Mouse (Mus musculus): Measurements from ENCODE around the gene Gm49366. TPM values are rescaled to one million over a fixed set of nuclear protein-coding genes. Genes with fewer than 3 reads are reported as not detected.
A peak's percentile ranks its signal among the peaks of the same experiment; 100 is the strongest.
"Not testable (repeated sequence)": the region's sequence is repeated elsewhere in the genome, so short reads cannot be mapped to it uniquely, and the experiment has no call there.

Gm49366 gene
- polyA plus RNA-seq, 1 experiment from 2014 or later: not detected

DNA sequence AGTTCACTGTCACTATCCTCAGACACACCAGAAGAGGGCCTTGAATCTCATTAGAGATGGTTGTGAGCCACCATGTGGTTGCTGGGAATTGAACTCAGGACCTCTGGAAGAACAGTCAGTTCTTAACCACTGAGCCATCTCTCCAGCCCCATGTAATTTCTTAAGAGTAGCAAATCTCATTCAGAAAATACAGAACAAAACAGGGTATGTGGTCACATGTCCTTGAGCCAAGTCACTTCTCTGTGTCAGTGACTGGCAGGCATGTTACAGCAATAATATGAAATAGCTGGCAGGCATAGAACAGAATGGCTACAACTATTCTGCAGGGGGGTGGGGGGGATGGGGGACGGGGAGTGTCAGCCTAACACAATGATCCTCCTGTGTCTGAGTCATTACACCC is 61.3 kb downstream of the Gm49366 start:
- Histone ChIP-seq H3K9ac (ENCODE audit: low read length) (no peak overlapping the region; the same call in 1 of the 2 replicates), H3K27me3 (ENCODE audit: control insufficient read depth, insufficient read depth, low read length) (no peaks in the 10 kb centered on the region), H3K9me3 (ENCODE audit: control insufficient read depth, low read length) (no peaks in the 10 kb centered on the region), H3K4me1 (replicated peaks; ENCODE audit: control insufficient read depth, insufficient read depth) (no peaks in the 10 kb centered on the region), H3K4me2 (replicated peaks; ENCODE audit: low read depth) (peak overlapping the region; percentile 64; the same call in 1 of the 2 replicates), H3K27ac (replicated peaks) (no peak overlapping the region), H3K4me3 (ENCODE audit: low read depth, low read length) (no peak overlapping the region), H3K36me3 (ENCODE audit: control insufficient read depth, insufficient read depth, low read length) (no peaks in the 10 kb centered on the region)
- ATAC-seq (ENCODE audit: low FRiP score, low TSS enrichment) (no peak), DNase-seq (ENCODE audit: low spot score) (no peak)
- TF ChIP-seq CTCF (IDR thresholded peaks at IDR 0.05; ENCODE audit: low read depth) (no peak), EP300 (optimal IDR thresholded peaks at IDR 0.05) (no peak)
- WGBS: 50% methylated on average over 1 of the region's 1 CpGs

DNA sequence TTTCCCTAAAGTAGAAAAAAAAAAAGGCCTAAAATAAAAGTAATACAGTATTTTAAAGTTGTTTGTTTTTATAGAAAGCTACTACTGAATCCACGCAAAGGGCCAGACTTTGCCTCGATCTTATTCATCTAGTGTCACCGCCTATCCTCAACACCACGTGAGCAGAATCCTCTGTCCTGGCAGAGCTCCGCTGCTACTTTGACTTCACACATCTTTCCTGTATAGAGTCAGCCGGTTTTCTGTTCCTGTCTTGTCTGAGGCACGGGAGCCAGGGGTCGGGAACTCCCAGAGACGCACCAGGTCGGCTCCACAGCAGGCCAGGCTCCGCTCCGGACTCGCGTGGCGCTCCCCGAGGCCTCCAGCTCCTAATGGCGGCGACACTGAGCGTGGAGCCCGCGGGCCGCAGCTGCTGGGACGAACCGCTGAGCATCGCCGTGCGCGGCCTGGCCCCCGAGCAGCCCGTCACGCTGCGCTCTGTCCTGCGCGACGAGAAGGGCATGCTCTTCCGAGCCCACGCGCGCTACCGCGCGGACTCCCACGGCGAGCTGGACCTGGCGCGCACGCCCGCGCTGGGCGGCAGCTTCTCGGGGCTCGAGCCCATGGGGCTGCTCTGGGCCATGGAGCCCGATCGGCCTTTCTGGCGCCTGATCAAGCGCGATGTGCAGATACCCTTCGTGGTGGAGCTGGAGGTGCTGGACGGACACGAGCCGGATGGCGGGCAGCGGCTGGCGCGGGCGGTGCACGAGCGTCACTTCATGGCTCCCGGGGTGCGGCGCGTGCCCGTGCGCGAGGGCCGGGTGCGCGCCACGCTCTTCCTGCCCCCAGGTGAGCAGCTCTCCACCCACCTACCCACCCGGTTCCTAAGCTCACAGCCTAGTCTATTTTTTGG is 62.1 kb downstream of the Gm49366 start, which contains the start of gene Acot6:
Gene Acot6 (plus strand): TSS at position 51 of the 889 bp plus-strand sequence.
- peak within 1 kb of the TSS; percentile 52 for H3K4me3 ChIP-seq (ENCODE audit: low read depth, low read length)
- H3K36me3 ChIP-seq (ENCODE audit: control insufficient read depth, insufficient read depth, low read length); H3K4me1 ChIP-seq (replicated peaks; ENCODE audit: control insufficient read depth, insufficient read depth); H3K9me3 ChIP-seq (ENCODE audit: control insufficient read depth, low read length); H3K27me3 ChIP-seq (ENCODE audit: control insufficient read depth, insufficient read depth, low read length): not testable (repeated sequence)
- peak within 1 kb of the TSS; percentile 76 for H3K27ac ChIP-seq (replicated peaks)
- H3K9ac ChIP-seq (ENCODE audit: low read length): peak within 1 kb of the TSS; percentile 72
- peak within 1 kb of the TSS; percentile 64 for H3K4me2 ChIP-seq (replicated peaks; ENCODE audit: low read depth)
- WGBS: under 1% methylated on average over 50 of the region's 80 CpGs
- ATAC-seq (ENCODE audit: low FRiP score, low TSS enrichment) (peak; percentile 81), DNase-seq (ENCODE audit: low spot score) (peak; percentile 56)
- peak; percentile 37 for TF ChIP-seq CTCF (IDR thresholded peaks at IDR 0.05; ENCODE audit: low read depth)

GRCm38 (mm10) chr12:84101493-84101845 is 62.7 kb downstream of the Gm49366 start:
- Histone ChIP-seq H3K27me3 (ENCODE audit: control insufficient read depth, insufficient read depth, low read length) (no peaks in the 10 kb centered on the region), H3K9ac (ENCODE audit: low read length) (peak overlapping the region; percentile 72), H3K4me1 (replicated peaks; ENCODE audit: control insufficient read depth, insufficient read depth) (no peaks in the 10 kb centered on the region), H3K4me3 (ENCODE audit: low read depth, low read length) (peak overlapping the region; percentile 52), H3K27ac (replicated peaks) (no peak overlapping the region), H3K4me2 (replicated peaks; ENCODE audit: low read depth) (peak overlapping the region; percentile 64), H3K36me3 (ENCODE audit: control insufficient read depth, insufficient read depth, low read length) (no peaks in the 10 kb centered on the region), H3K9me3 (ENCODE audit: control insufficient read depth, low read length) (no peaks in the 10 kb centered on the region)
- WGBS: 43% methylated on average over 2 of the region's 2 CpGs
- ATAC-seq (ENCODE audit: low FRiP score, low TSS enrichment): no peak
- no peak for TF ChIP-seq EP300 (optimal IDR thresholded peaks at IDR 0.05)
- TF ChIP-seq CTCF (IDR thresholded peaks at IDR 0.05; ENCODE audit: low read depth): no peak
- no peak for DNase-seq (ENCODE audit: low spot score)

DNA sequence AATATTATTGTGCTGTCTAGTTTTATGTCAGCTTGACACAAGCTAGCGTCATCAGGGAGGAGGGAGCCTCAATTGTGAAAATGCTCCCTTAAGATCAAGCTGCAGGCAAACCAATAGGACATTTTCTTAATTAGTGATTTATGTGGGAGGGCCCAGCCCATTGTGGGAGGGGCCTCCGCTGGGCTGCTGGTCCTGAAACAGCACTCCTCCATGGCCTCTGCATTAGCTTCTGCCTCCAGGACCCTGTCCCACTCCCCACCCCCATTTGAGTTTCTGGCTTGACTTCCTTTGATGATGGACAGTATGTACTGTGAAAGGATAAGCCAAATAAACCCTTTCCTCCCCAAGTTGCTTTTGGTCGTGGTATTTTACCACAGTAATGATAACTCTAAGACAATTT is 68.3 kb downstream of the Gm49366 start:
- H3K36me3 ChIP-seq (ENCODE audit: control insufficient read depth, insufficient read depth, low read length): no peaks in the 10 kb centered on the region
- 79% methylated on average over 3 of the region's 3 CpGs for WGBS
- no peak for TF ChIP-seq EP300 (optimal IDR thresholded peaks at IDR 0.05)
- TF ChIP-seq CTCF (IDR thresholded peaks at IDR 0.05; ENCODE audit: low read depth): no peak
- H3K4me3 ChIP-seq (ENCODE audit: low read depth, low read length): no peak overlapping the region
- no peaks in the 10 kb centered on the region for H3K27me3 ChIP-seq (ENCODE audit: control insufficient read depth, insufficient read depth, low read length)
- no peak for ATAC-seq (ENCODE audit: low FRiP score, low TSS enrichment)
- H3K4me2 ChIP-seq (replicated peaks; ENCODE audit: low read depth): no peak overlapping the region
- H3K4me1 ChIP-seq (replicated peaks; ENCODE audit: control insufficient read depth, insufficient read depth): no peaks in the 10 kb centered on the region
- H3K9me3 ChIP-seq (ENCODE audit: control insufficient read depth, low read length): no peaks in the 10 kb centered on the region
- no peak overlapping the region for H3K9ac ChIP-seq (ENCODE audit: low read length)
- no peak overlapping the region for H3K27ac ChIP-seq (replicated peaks)
- no peak for DNase-seq (ENCODE audit: low spot score)

DNA sequence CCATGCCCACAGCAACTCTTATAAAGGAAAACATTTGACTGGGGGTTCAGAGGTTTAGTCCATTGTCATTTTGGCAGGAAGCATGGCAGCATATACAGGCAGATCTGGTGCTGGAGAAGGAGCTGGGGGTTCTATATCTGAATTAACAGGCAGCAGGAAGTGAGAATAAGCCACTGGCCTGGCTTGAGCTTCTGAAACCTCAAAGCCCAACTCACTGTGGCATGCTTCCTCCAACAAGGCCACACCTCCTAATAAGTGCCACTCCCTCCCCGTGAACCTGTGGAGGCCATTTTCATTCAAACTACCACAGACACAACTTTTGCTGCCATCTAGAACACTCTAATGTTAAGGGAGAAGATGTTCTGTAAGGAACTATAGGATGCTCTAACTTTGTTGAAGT is 69.0 kb downstream of the Gm49366 start:
- Histone ChIP-seq H3K4me1 (replicated peaks; ENCODE audit: control insufficient read depth, insufficient read depth) (no peaks in the 10 kb centered on the region), H3K36me3 (ENCODE audit: control insufficient read depth, insufficient read depth, low read length) (no peaks in the 10 kb centered on the region), H3K9ac (ENCODE audit: low read length) (no peak overlapping the region), H3K27ac (replicated peaks) (no peak overlapping the region), H3K27me3 (ENCODE audit: control insufficient read depth, insufficient read depth, low read length) (no peaks in the 10 kb centered on the region), H3K9me3 (ENCODE audit: control insufficient read depth, low read length) (no peaks in the 10 kb centered on the region), H3K4me3 (ENCODE audit: low read depth, low read length) (no peak overlapping the region), H3K4me2 (replicated peaks; ENCODE audit: low read depth) (no peak overlapping the region)
- DNase-seq (ENCODE audit: low spot score): no peak
- WGBS: 65% methylated on average over 1 of the region's 1 CpGs
- TF ChIP-seq CTCF (IDR thresholded peaks at IDR 0.05; ENCODE audit: low read depth): no peak
- no peak for TF ChIP-seq EP300 (optimal IDR thresholded peaks at IDR 0.05)
- ATAC-seq (ENCODE audit: low FRiP score, low TSS enrichment): no peak

Other genes starting within 250 kb of the Gm49366 start
- 19.9 and 22.6 TPM in 2 replicates for gene Numb, start 117.0 kb upstream of the Gm49366 start, polyA plus RNA-seq (2015; fragmentation: Nextera tagmentation; extraction: Ambion mirVana)
- 6.9 and 9.9 TPM in 2 replicates for gene Riox1, start 88.3 kb upstream of the Gm49366 start, polyA plus RNA-seq (2015; fragmentation: Nextera tagmentation; extraction: Ambion mirVana)
- gene Heatr4, start 54.1 kb upstream of the Gm49366 start, polyA plus RNA-seq (2015; fragmentation: Nextera tagmentation; extraction: Ambion mirVana): 0.06 TPM in 1 of 2 replicates, not detected in the other
- gene Acot2, start 51.1 kb upstream of the Gm49366 start, polyA plus RNA-seq (2015; fragmentation: Nextera tagmentation; extraction: Ambion mirVana): 45.6 and 47.2 TPM in 2 replicates
- gene Acot1, start 29.4 kb upstream of the Gm49366 start, polyA plus RNA-seq (2015; fragmentation: Nextera tagmentation; extraction: Ambion mirVana): 135 and 144 TPM in 2 replicates
- gene Acot4, start 556 bp upstream of the Gm49366 start, polyA plus RNA-seq (2015; fragmentation: Nextera tagmentation; extraction: Ambion mirVana): 1.2 and 1.3 TPM in 2 replicates
- gene Acot3, start 13.2 kb downstream of the Gm49366 start, polyA plus RNA-seq (2015; fragmentation: Nextera tagmentation; extraction: Ambion mirVana): 0.30 and 0.53 TPM in 2 replicates
- gene Acot5, start 30.4 kb downstream of the Gm49366 start, polyA plus RNA-seq (2015; fragmentation: Nextera tagmentation; extraction: Ambion mirVana): 0.16 TPM in 2 replicates
- 1.3 TPM in 2 replicates for gene Acot6, start 61.7 kb downstream of the Gm49366 start, polyA plus RNA-seq (2015; fragmentation: Nextera tagmentation; extraction: Ambion mirVana)
- gene Dnal1, start 75.4 kb downstream of the Gm49366 start, polyA plus RNA-seq (2015; fragmentation: Nextera tagmentation; extraction: Ambion mirVana): 1.2 and 1.7 TPM in 2 replicates
- 0.48 and 0.49 TPM in 2 replicates for gene Pnma1, start 109.6 kb downstream of the Gm49366 start, polyA plus RNA-seq (2015; fragmentation: Nextera tagmentation; extraction: Ambion mirVana)
- gene Elmsan1, start 179.9 kb downstream of the Gm49366 start, polyA plus RNA-seq (2015; fragmentation: Nextera tagmentation; extraction: Ambion mirVana): 4.0 and 4.1 TPM in 2 replicates
- 27.4 and 29.1 TPM in 2 replicates for gene Ptgr2, start 246.3 kb downstream of the Gm49366 start, polyA plus RNA-seq (2015; fragmentation: Nextera tagmentation; extraction: Ambion mirVana)